Mouse (Mus musculus): ENCODE results near the gene Med8. TPM values are rescaled to one million over a fixed set of nuclear protein-coding genes. Genes with fewer than 3 reads are reported as not detected.

Med8 gene
- polyA plus RNA-seq, 2 experiments = 50.2 to 69.1 TPM

DNA sequence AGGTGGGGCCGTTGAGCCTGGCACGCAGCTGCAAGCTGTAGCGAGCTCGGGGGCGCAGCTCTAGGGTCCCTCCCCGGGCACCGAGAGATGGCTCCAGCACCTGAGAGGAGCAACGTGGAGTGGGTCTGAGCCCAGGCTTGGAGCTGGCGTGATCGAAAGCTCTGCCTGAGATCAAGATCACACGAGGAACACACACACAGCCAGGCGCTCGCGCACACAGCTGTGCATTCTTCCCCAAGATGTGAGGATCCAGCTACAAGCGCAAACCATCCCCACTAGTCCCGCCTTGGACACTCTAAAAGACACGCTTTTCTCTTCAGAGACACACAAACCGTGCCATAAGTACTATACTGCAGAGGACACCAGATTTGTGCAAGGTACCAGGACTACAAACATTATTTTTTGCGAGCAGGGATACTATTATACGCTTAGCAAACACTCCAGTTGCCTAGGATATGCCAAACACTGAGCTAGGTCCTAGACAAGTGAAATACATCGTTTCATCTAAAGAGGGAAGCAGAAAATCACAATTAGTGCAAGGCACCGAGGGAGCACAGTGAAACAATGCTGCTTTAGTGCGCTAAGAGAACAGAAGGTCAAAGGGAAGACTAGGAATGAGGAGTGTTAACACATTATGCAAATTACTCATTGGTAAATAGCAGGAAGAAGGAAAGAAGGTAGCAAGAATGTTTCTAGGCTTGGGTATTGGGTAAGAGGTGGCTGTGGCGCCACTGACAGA, 37.4 kb downstream of the Med8 start:
- no peaks in the 10 kb centered on the region for H3K27me3 ChIP-seq (ENCODE audit: control insufficient read depth, insufficient read depth, low read length)
- WGBS (ENCODE audit: insufficient replicate concordance) = 63% methylated on average over 24 of the region's 24 CpGs
- no peak for TF ChIP-seq CTCF (IDR thresholded peaks at IDR 0.05; ENCODE audit: low read depth)
- TF ChIP-seq EP300 (IDR thresholded peaks at IDR 0.05; ENCODE audit: low read depth) = no peak
- H3K9me3 ChIP-seq (ENCODE audit: control insufficient read depth, low read length) = no peaks in the 10 kb centered on the region
- no peaks in the 10 kb centered on the region for H3K4me1 ChIP-seq (replicated peaks; ENCODE audit: control insufficient read depth in 2 of 2, insufficient read depth in 2 of 2, low read length in 1 of 2)
- DNase-seq (ENCODE audit: low read depth in 3 of 3, low spot score in 3 of 3) (no peak), ATAC-seq (ENCODE audit: insufficient read depth) (no peak)
- no peaks in the 10 kb centered on the region for H3K36me3 ChIP-seq (replicated peaks; ENCODE audit: control insufficient read depth, insufficient read depth, low read depth)
- no peak overlapping the region for H3K27ac ChIP-seq
- peak overlapping the region; percentile 44 for H3K4me2 ChIP-seq (ENCODE audit: low read depth)
- H3K9ac ChIP-seq (replicated peaks) = no peak overlapping the region
- peak overlapping the region in 1 of 2 experiments; percentile 4; a peak in 1 of 4 replicates for H3K4me3 ChIP-seq (ENCODE audit: insufficient read depth in 1 of 2, low read depth in 2 of 2, low read length in 2 of 2)

DNA sequence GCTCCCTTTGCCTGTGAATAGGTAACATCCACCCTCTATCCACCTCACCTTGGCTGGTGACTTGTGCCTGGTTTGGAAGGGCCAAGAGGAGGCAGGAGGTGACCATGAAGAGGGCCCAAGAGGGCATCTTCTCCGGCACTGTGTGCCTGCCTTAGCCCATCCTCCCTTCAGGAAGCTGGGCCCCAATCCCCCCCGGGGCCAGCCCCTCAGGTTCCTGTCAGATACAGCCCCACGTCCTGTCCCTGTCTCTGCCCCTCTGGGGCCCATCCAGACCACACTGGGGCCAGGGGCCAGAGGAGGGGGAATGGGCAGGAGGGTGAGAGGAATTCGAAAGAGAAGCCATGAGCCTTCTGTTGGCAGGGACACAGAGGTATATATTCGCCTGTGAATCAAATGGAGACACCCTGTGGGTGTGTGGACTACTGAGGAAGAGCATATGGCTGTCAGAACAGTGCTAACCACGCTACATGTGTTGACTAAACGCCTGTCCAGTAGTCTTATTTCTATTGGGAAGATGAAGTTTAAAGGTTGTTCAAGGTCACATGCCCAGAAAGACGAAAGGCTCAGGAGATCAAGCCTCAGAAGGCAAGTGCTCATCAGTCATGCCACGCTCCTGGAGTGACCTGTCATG, 48.3 kb downstream of the Med8 start, which contains the start of gene Mpl:
Gene Mpl (minus strand): TSS at position 169 of the 631 bp plus-strand sequence.
- ATAC-seq (ENCODE audit: insufficient read depth) = no peak
- Histone ChIP-seq H3K9me3 (ENCODE audit: control insufficient read depth, low read length) (no peaks in the 10 kb centered on the region), H3K27ac (no peak within 1 kb of the TSS), H3K27me3 (ENCODE audit: control insufficient read depth, insufficient read depth, low read length) (no peaks in the 10 kb centered on the region), H3K9ac (replicated peaks) (no peak within 1 kb of the TSS), H3K4me1 (replicated peaks; ENCODE audit: control insufficient read depth in 2 of 2, insufficient read depth in 2 of 2, low read length in 1 of 2) (no peaks in the 10 kb centered on the region), H3K4me3 (ENCODE audit: insufficient read depth in 1 of 2, low read depth in 2 of 2, low read length in 2 of 2) (no peak within 1 kb of the TSS), H3K36me3 (replicated peaks; ENCODE audit: control insufficient read depth, insufficient read depth, low read depth) (no peaks in the 10 kb centered on the region), H3K4me2 (ENCODE audit: low read depth) (no peak within 1 kb of the TSS)
- no peak for TF ChIP-seq EP300 (IDR thresholded peaks at IDR 0.05; ENCODE audit: low read depth)
- no peak for TF ChIP-seq CTCF (IDR thresholded peaks at IDR 0.05; ENCODE audit: low read depth)
- DNase-seq (ENCODE audit: low read depth in 3 of 3, low spot score in 3 of 3) = no peak
- 21% methylated on average over 9 of the region's 9 CpGs for WGBS (ENCODE audit: insufficient replicate concordance)

DNA sequence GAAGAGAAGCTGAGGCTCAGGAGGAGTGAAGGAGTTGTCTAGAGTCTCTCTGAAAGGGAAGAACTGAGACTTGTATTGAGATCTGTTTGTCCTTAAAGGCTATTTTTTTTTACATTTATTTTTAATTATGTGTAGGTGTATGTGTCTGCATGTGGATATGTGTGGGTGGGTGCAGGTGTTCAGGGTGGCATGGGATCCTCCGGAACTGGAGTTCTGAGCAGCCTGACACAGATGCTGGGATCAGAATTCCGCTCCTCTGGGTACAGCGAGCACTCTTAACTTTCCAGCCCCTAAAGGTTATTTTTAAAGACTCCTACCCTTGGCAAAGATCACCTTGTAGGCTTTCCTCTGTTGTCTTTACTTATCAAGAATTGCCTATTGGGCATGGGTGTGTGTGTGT, 55.8 kb downstream of the Med8 start:
- no peaks in the 10 kb centered on the region for H3K27me3 ChIP-seq (ENCODE audit: control insufficient read depth, insufficient read depth, low read length)
- no peak overlapping the region for H3K27ac ChIP-seq
- DNase-seq (ENCODE audit: low read depth in 3 of 3, low spot score in 3 of 3) = no peak
- WGBS (ENCODE audit: insufficient replicate concordance) = 74% methylated on average over 3 of the region's 3 CpGs
- peaks cover 0 to 4% of the 10 kb centered on the region in 2 experiments; a peak in 2 of 4 replicates for H3K4me1 ChIP-seq (replicated peaks; ENCODE audit: control insufficient read depth in 2 of 2, insufficient read depth in 2 of 2, low read length in 1 of 2)
- H3K4me2 ChIP-seq (ENCODE audit: low read depth) = no peak overlapping the region
- no peaks in the 10 kb centered on the region for H3K9me3 ChIP-seq (ENCODE audit: control insufficient read depth, low read length)
- H3K4me3 ChIP-seq (ENCODE audit: insufficient read depth in 1 of 2, low read depth in 2 of 2, low read length in 2 of 2) = no peak overlapping the region
- TF ChIP-seq EP300 (IDR thresholded peaks at IDR 0.05; ENCODE audit: low read depth) (no peak), CTCF (IDR thresholded peaks at IDR 0.05; ENCODE audit: low read depth) (no peak)
- ATAC-seq (ENCODE audit: insufficient read depth) = no peak
- H3K9ac ChIP-seq (replicated peaks) = no peak overlapping the region
- no peaks in the 10 kb centered on the region for H3K36me3 ChIP-seq (replicated peaks; ENCODE audit: control insufficient read depth, insufficient read depth, low read depth)

Other genes with a start within 250 kb of the Med8 start
- 9.3 and 13.7 TPM in 2 replicates for gene Kdm4a, start 229.3 kb upstream of the Med8 start, polyA plus RNA-seq (2012; rRNA removed)
- 7.3 and 8.6 TPM in 2 replicates for gene Kdm4a, start 229.3 kb upstream of the Med8 start, polyA plus RNA-seq (2014; fragmentation: Nextera tagmentation; extraction: Ambion mirVana)
- 7.4 and 8.4 TPM in 2 replicates for gene Ptprf, start 117.9 kb upstream of the Med8 start, polyA plus RNA-seq (2012; rRNA removed)
- 5.6 and 7.3 TPM in 2 replicates for gene Ptprf, start 117.9 kb upstream of the Med8 start, polyA plus RNA-seq (2014; fragmentation: Nextera tagmentation; extraction: Ambion mirVana)
- 5.8 and 5.9 TPM in 2 replicates for gene Szt2, start 64 bp upstream of the Med8 start, polyA plus RNA-seq (2012; rRNA removed)
- gene Szt2, start 64 bp upstream of the Med8 start, polyA plus RNA-seq (2014; fragmentation: Nextera tagmentation; extraction: Ambion mirVana) = 2.2 and 2.6 TPM in 2 replicates
- 88.1 and 113 TPM in 2 replicates for gene Elovl1, start 18.8 kb downstream of the Med8 start, polyA plus RNA-seq (2012; rRNA removed)
- gene Elovl1, start 18.8 kb downstream of the Med8 start, polyA plus RNA-seq (2014; fragmentation: Nextera tagmentation; extraction: Ambion mirVana) = 87.1 and 88.0 TPM in 2 replicates
- gene Cdc20, start 28.0 kb downstream of the Med8 start, polyA plus RNA-seq (2012; rRNA removed) = 99.0 and 109 TPM in 2 replicates
- gene Cdc20, start 28.0 kb downstream of the Med8 start, polyA plus RNA-seq (2014; fragmentation: Nextera tagmentation; extraction: Ambion mirVana) = 147 and 167 TPM in 2 replicates
- gene Mpl, start 48.2 kb downstream of the Med8 start, polyA plus RNA-seq (2012; rRNA removed) = 5.6 and 5.7 TPM in 2 replicates
- 6.3 and 9.0 TPM in 2 replicates for gene Mpl, start 48.2 kb downstream of the Med8 start, polyA plus RNA-seq (2014; fragmentation: Nextera tagmentation; extraction: Ambion mirVana)
- gene Tie1, start 80.7 kb downstream of the Med8 start, polyA plus RNA-seq (2012; rRNA removed) = 5.0 and 5.3 TPM in 2 replicates
- gene Tie1, start 80.7 kb downstream of the Med8 start, polyA plus RNA-seq (2014; fragmentation: Nextera tagmentation; extraction: Ambion mirVana) = 3.5 and 3.9 TPM in 2 replicates
- 4.8 and 6.3 TPM in 2 replicates for gene 2610528J11Rik, start 117.7 kb downstream of the Med8 start, polyA plus RNA-seq (2012; rRNA removed)
- 6.4 and 6.9 TPM in 2 replicates for gene 2610528J11Rik, start 117.7 kb downstream of the Med8 start, polyA plus RNA-seq (2014; fragmentation: Nextera tagmentation; extraction: Ambion mirVana)
- gene Tmem125, start 134.7 kb downstream of the Med8 start, polyA plus RNA-seq (2012; rRNA removed) = 1.2 and 1.3 TPM in 2 replicates
- gene Tmem125, start 134.7 kb downstream of the Med8 start, polyA plus RNA-seq (2014; fragmentation: Nextera tagmentation; extraction: Ambion mirVana) = 1.0 and 1.5 TPM in 2 replicates
- 0.12 and 0.54 TPM in 2 replicates for gene Cfap57, start 211.4 kb downstream of the Med8 start, polyA plus RNA-seq (2012; rRNA removed)
- 0.94 and 1.3 TPM in 2 replicates for gene Cfap57, start 211.4 kb downstream of the Med8 start, polyA plus RNA-seq (2014; fragmentation: Nextera tagmentation; extraction: Ambion mirVana)
- 27.7 and 60.2 TPM in 2 replicates for gene Ebna1bp2, start 211.5 kb downstream of the Med8 start, polyA plus RNA-seq (2012; rRNA removed)
- 92.2 and 95.0 TPM in 2 replicates for gene Ebna1bp2, start 211.5 kb downstream of the Med8 start, polyA plus RNA-seq (2014; fragmentation: Nextera tagmentation; extraction: Ambion mirVana)
- gene Olfr62, start 249.6 kb downstream of the Med8 start, polyA plus RNA-seq (2012; rRNA removed) = not detected in 2 replicates
- gene Olfr62, start 249.6 kb downstream of the Med8 start, polyA plus RNA-seq (2014; fragmentation: Nextera tagmentation; extraction: Ambion mirVana) = not detected in 2 replicates

All from liver, embryonic 14.5 days (tissue).